Comparison of ENCODE assay signal across 9 mouse cellular contexts in the genomic region with DNA sequence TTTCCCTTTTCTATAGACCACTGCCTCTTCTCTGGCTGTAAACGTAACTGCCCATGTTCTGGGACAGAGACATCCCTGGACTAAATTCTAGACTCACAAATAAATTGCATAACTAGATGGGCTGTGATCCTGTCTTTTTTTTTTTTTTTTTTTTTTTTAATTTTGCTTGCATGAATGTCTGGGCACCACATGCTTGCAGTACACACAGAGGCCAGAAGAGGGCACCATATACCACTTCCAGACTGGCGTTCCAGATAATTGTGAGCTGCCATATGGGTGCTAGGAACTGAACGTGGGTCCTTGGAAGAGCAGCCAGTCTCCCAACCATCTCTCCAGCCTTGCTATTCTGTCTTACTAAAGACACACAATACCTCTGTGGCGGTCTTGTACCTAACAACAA. TPM values are rescaled to one million over a fixed set of nuclear protein-coding genes. Genes with fewer than 3 reads are reported as not detected.
DNase-seq lines count a peak whose midpoint lies in the region; ATAC-seq and TF ChIP-seq lines count a peak whose summit lies in the region.
"Had no signal": no experiment of that assay in that cellular context is flagged by ENCODE, and none has a peak within 500 bp of the region (broad histone marks: within the 10 kb centered on the region; RNA-seq: fewer than 3 reads in every experiment).

No protein-coding gene starts in this region.

- no peaks in the 10 kb centered on the region for H3K27me3 ChIP-seq in hindbrain, postnatal 0 days (ENCODE audit: insufficient read depth, low read length)
- H3K27me3 ChIP-seq in hindbrain, embryonic 10.5 days (ENCODE audit: insufficient read depth, poor library complexity, severe bottlenecking): no peaks in the 10 kb centered on the region
- H3K27me3 ChIP-seq in liver, embryonic 14.5 days (ENCODE audit: control insufficient read depth, insufficient read depth, low read length): no peaks in the 10 kb centered on the region; the same call in 1 of the 2 replicates

- no peaks in the 10 kb centered on the region for H3K9me3 ChIP-seq in hindbrain, postnatal 0 days (ENCODE audit: low read length)
- peaks cover 3% of the 10 kb centered on the region; the same call in 1 of the 2 replicates for H3K9me3 ChIP-seq in hindbrain, embryonic 10.5 days
- H3K9me3 ChIP-seq in liver, embryonic 14.5 days (ENCODE audit: control insufficient read depth, low read length): no peaks in the 10 kb centered on the region; the same call in 1 of the 2 replicates

- peak; percentile 34 for TF ChIP-seq CTCF in hindbrain, postnatal 0 days (IDR thresholded peaks at IDR 0.05; ENCODE audit: low read depth)
- peak; percentile 73 for TF ChIP-seq CTCF in liver, embryonic 14.5 days (IDR thresholded peaks at IDR 0.05; ENCODE audit: low read depth)

- 68% methylated on average over 4 of the region's 4 CpGs for WGBS in hindbrain, postnatal 0 days
- WGBS in hindbrain, embryonic 10.5 days: 63% methylated on average over 4 of the region's 4 CpGs
- WGBS in liver, embryonic 14.5 days (ENCODE audit: insufficient replicate concordance): 51% methylated on average over 4 of the region's 4 CpGs

- H3K27ac ChIP-seq in hindbrain, postnatal 0 days: no peak overlapping the region
- no peak overlapping the region for H3K27ac ChIP-seq in hindbrain, embryonic 10.5 days
- no peak overlapping the region for H3K27ac ChIP-seq in liver, embryonic 14.5 days

- ATAC-seq in hindbrain, postnatal 0 days: no peak
- ATAC-seq in liver, embryonic 14.5 days (ENCODE audit: insufficient read depth): no peak

- TF ChIP-seq EP300 in liver, embryonic 14.5 days (IDR thresholded peaks at IDR 0.05; ENCODE audit: low read depth): no peak

- H3K9ac ChIP-seq in hindbrain, postnatal 0 days (replicated peaks; ENCODE audit: low read length): no peak overlapping the region
- H3K9ac ChIP-seq in liver, embryonic 14.5 days (replicated peaks): no peak overlapping the region

- no peaks in the 10 kb centered on the region for H3K4me1 ChIP-seq in hindbrain, postnatal 0 days (ENCODE audit: insufficient read depth, low read length)
- peaks cover 5% of the 10 kb centered on the region; the same call in 1 of the 2 replicates for H3K4me1 ChIP-seq in hindbrain, embryonic 10.5 days (replicated peaks)
- H3K4me1 ChIP-seq in liver, embryonic 14.5 days (replicated peaks; ENCODE audit: control insufficient read depth in 2 of 2, insufficient read depth in 2 of 2, low read length in 1 of 2): no peaks in the 10 kb centered on the region

- H3K4me3 ChIP-seq in hindbrain, postnatal 0 days (ENCODE audit: low read length): no peak overlapping the region
- H3K4me3 ChIP-seq in hindbrain, embryonic 10.5 days: no peak overlapping the region
- H3K4me3 ChIP-seq in liver, embryonic 14.5 days (ENCODE audit: insufficient read depth in 1 of 2, low read depth in 2 of 2, low read length in 2 of 2): no peak overlapping the region
- H3K4me3 ChIP-seq: myocyte had no signal

- H3K4me2 ChIP-seq in hindbrain, postnatal 0 days (ENCODE audit: low read depth, low read length): no peak overlapping the region
- H3K4me2 ChIP-seq in liver, embryonic 14.5 days (ENCODE audit: low read depth): no peak overlapping the region

- no peaks in the 10 kb centered on the region for H3K36me3 ChIP-seq in hindbrain, postnatal 0 days (ENCODE audit: insufficient read depth, low read length)
- H3K36me3 ChIP-seq in hindbrain, embryonic 10.5 days: no peaks in the 10 kb centered on the region
- no peaks in the 10 kb centered on the region for H3K36me3 ChIP-seq in liver, embryonic 14.5 days (replicated peaks; ENCODE audit: control insufficient read depth, insufficient read depth, low read depth)

- DNase-seq in hindbrain, postnatal 0 days (ENCODE audit: low spot score): no peak
- no peak for DNase-seq in hindbrain, embryonic 10.5 days (ENCODE audit: low spot score)
- DNase-seq in 416B (ENCODE audit: low read depth) (peak; percentile 36), NIH3T3 (ENCODE audit: low read depth) (peak; percentile 52)
- DNase-seq in liver, embryonic 14.5 days (ENCODE audit: low read depth in 3 of 3, low spot score in 3 of 3): peak in 1 of 3 experiments; percentile 13
- DNase-seq in layer of hippocampus, postnatal 14 days (ENCODE audit: low spot score in 2 of 2): no peak
- DNase-seq in right cerebral cortex, postnatal 36 days (ENCODE audit: low spot score in 2 of 2): no peak
- no peak for DNase-seq in right cerebral cortex, adult 2 months (ENCODE audit: low spot score in 2 of 2)

RNA-seq across cellular contexts. Expression of a gene that starts 42.0 kb away (rescaled TPM):
- total RNA-seq in hindbrain, postnatal 0 days (2014; rRNA removed): 2.3 and 2.8 TPM in 2 replicates
- 0.30 and 0.41 TPM in 2 replicates for polyA plus RNA-seq in hindbrain, postnatal 0 days (2015; fragmentation: Nextera tagmentation; extraction: Ambion mirVana)
- 0.15 TPM in 1 of 2 replicates, not detected in the other for polyA plus RNA-seq in hindbrain, embryonic 10.5 days (2016; fragmentation: Nextera tagmentation; extraction: Ambion mirVana)
- 0.11 TPM in 2 replicates for polyA plus RNA-seq in liver, embryonic 14.5 days (2012; rRNA removed)
- polyA plus RNA-seq in liver, embryonic 14.5 days (2014; fragmentation: Nextera tagmentation; extraction: Ambion mirVana): 0.06 and 0.13 TPM in 2 replicates
- total RNA-seq in layer of hippocampus, postnatal 14 days (2021): 1 to 10 TPM; 2.2 to 2.4 TPM

Comparison
In these comparisons a context has a peak if more than half of its experiments do, and no peak if none do; other contexts are left out.
1. DNase-seq: peak in 416B (single experiment) and NIH3T3 (single experiment); none in hindbrain, postnatal 0 days (single experiment), hindbrain, embryonic 10.5 days (single experiment), layer of hippocampus, postnatal 14 days (0 of 2), right cerebral cortex, postnatal 36 days (0 of 2) and right cerebral cortex, adult 2 months (0 of 2).